Mouse (Mus musculus) MEL (cell line): ENCODE measurements around the gene Rhcg. TPM values are rescaled to one million over a fixed set of nuclear protein-coding genes. Genes with fewer than 3 reads are reported as not detected.

Experiments
- DNase-seq: peaks from one replicate; pipeline ENCODE4 v3.0.0; 2011; ENCODE audit warnings: low read depth, low spot score
- H3K27ac ChIP-seq: 2 replicates; pipeline ENCODE4 v1.5.1; 2012; ENCODE audit warnings: low read depth, mild to moderate bottlenecking, control low read depth, low read length, moderate library complexity; ENCODE audit not compliant: control insufficient read depth
- H3K27me3 ChIP-seq, 2 experiments: fragments of 150-350 bp in 1 of 2; sonication (generic) in 1 of 2; 2 replicates each; pipeline ENCODE4 v1.6.1; 2012; ENCODE audit warnings: low read length in 2 of 2, mild to moderate bottlenecking in 2 of 2, improper control_type of control experiment in 1 of 2, moderate library complexity in 1 of 2; ENCODE audit not compliant: insufficient read depth in 2 of 2, control insufficient read depth in 1 of 2
- H3K36me3 ChIP-seq, 2 experiments: 2 replicates each; pipeline ENCODE4 v1.6.1; 2012 to 2014; ENCODE audit warnings: low read length in 2 of 2, improper control_type of control experiment in 1 of 2, inconsistent platforms in 1 of 2, mild to moderate bottlenecking in 1 of 2; ENCODE audit not compliant: insufficient read depth in 2 of 2, control insufficient read depth in 1 of 2
- H3K4me1 ChIP-seq, 2 experiments: fragments of 150-350 bp in 1 of 2; sonication (generic) in 1 of 2; 2 replicates each; pipeline ENCODE4 v1.6.1; 2012; ENCODE audit warnings: low read length in 2 of 2, improper control_type of control experiment in 1 of 2, mild to moderate bottlenecking in 1 of 2; ENCODE audit not compliant: insufficient read depth in 2 of 2, control insufficient read depth in 1 of 2
- H3K4me3 ChIP-seq, 2 experiments: fragments of 150-350 bp in 1 of 2; sonication (generic) in 1 of 2; 2 replicates each; pipeline ENCODE4 v1.5.1; 2012; ENCODE audit warnings: low read depth in 2 of 2, low read length in 2 of 2, mild to moderate bottlenecking in 2 of 2, moderate library complexity in 2 of 2, control low read depth in 1 of 2, improper control_type of control experiment in 1 of 2; ENCODE audit not compliant: control insufficient read depth in 1 of 2, insufficient read depth in 1 of 2
- H3K79me2 ChIP-seq: 2 replicates; pipeline ENCODE4 v1.6.1; 2012; ENCODE audit warnings: mild to moderate bottlenecking, low read length, moderate library complexity; ENCODE audit not compliant: control insufficient read depth, poor library complexity, insufficient read depth
- H3K9ac ChIP-seq: 2 replicates; pipeline ENCODE4 v1.6.1; 2012; ENCODE audit warnings: low read depth, mild to moderate bottlenecking, control low read depth, low read length, moderate library complexity; ENCODE audit not compliant: control insufficient read depth, poor library complexity, severe bottlenecking
- H3K9me3 ChIP-seq: fragments of 150-350 bp; sonication (generic); replicated peaks from 2 replicates; pipeline ENCODE4 v1.6.1; 2012; ENCODE audit warnings: mild to moderate bottlenecking, low read length, improper control_type of control experiment, moderate library complexity; ENCODE audit not compliant: insufficient read depth
- CHD2 ChIP-seq: IDR thresholded peaks from 2 replicates; pipeline ENCODE4 v1.6.1; 2011; ENCODE audit warnings: low read length, improper control_type of control experiment
- CTCF ChIP-seq, 3 experiments: IDR thresholded peaks in 2 of 3; conservative IDR thresholded peaks in 1 of 3; 2 replicates each; pipeline ENCODE4 v1.5.1; 2011 to 2012; ENCODE audit warnings: low read length in 3 of 3, low read depth in 2 of 3, mild to moderate bottlenecking in 2 of 3, improper control_type of control experiment in 1 of 3, inconsistent platforms in 1 of 3, mixed read lengths in 1 of 3, moderate library complexity in 1 of 3; ENCODE audit not compliant: control insufficient read depth in 1 of 3, insufficient read depth in 1 of 3, poor library complexity in 1 of 3, severe bottlenecking in 1 of 3
- ELF1 ChIP-seq: IDR thresholded peaks from 2 replicates; pipeline ENCODE4 v1.6.1; 2014; ENCODE audit warnings: low read depth, mild to moderate bottlenecking, inconsistent platforms, low read length, improper control_type of control experiment, moderate library complexity
- EP300 ChIP-seq, 2 experiments: IDR thresholded peaks; 2 replicates each; pipeline ENCODE4 v1.6.1; 2011; ENCODE audit warnings: improper control_type of control experiment in 2 of 2, low read length in 2 of 2, low read depth in 1 of 2, mild to moderate bottlenecking in 1 of 2
- ETS1 ChIP-seq: IDR thresholded peaks from 2 replicates; pipeline ENCODE4 v1.6.1; 2012; ENCODE audit warnings: low read depth, mild to moderate bottlenecking, inconsistent platforms, low read length, improper control_type of control experiment, moderate library complexity
- GABPA ChIP-seq: IDR thresholded peaks from 2 replicates; pipeline ENCODE4 v1.6.1; 2012; ENCODE audit warnings: low read depth, mild to moderate bottlenecking, inconsistent platforms, low read length, improper control_type of control experiment, moderate library complexity
- GATA1 ChIP-seq: IDR thresholded peaks from 2 replicates; pipeline ENCODE4 v1.6.1; 2011; ENCODE audit warnings: low read depth, low read length, improper control_type of control experiment
- HCFC1 ChIP-seq: IDR thresholded peaks from 2 replicates; pipeline ENCODE4 v1.6.1; 2012; ENCODE audit warnings: low read depth, mild to moderate bottlenecking, inconsistent platforms, low read length, improper control_type of control experiment, moderate library complexity
- JUND ChIP-seq: IDR thresholded peaks from 2 replicates; pipeline ENCODE4 v1.6.1; 2011; ENCODE audit warnings: low read depth, mild to moderate bottlenecking, improper control_type of control experiment, low read length
- KAT2A ChIP-seq: conservative IDR thresholded peaks from 2 replicates; pipeline ENCODE4 v1.6.1; 2012; ENCODE audit warnings: low read depth, low read length, improper control_type of control experiment, inconsistent platforms
- MAFK ChIP-seq: IDR thresholded peaks from 2 replicates; pipeline ENCODE4 v1.6.1; 2011; ENCODE audit warnings: low read depth, mild to moderate bottlenecking, low read length, improper control_type of control experiment, borderline replicate concordance
- MAX ChIP-seq: IDR thresholded peaks from 2 replicates; pipeline ENCODE4 v1.6.1; 2011; ENCODE audit warnings: low read length, improper control_type of control experiment
- MAZ ChIP-seq: IDR thresholded peaks from 2 replicates; pipeline ENCODE4 v1.6.1; 2012; ENCODE audit warnings: low read depth, mild to moderate bottlenecking, inconsistent platforms, low read length, improper control_type of control experiment
- MYC ChIP-seq: IDR thresholded peaks from 2 replicates; pipeline ENCODE4 v1.6.1; 2011; ENCODE audit warnings: low read depth, mild to moderate bottlenecking, low read length, improper control_type of control experiment, moderate library complexity
- NELFE ChIP-seq: IDR thresholded peaks from 2 replicates; pipeline ENCODE4 v1.6.1; 2011; ENCODE audit warnings: low read depth, low read length, improper control_type of control experiment
- NRF1 ChIP-seq: IDR thresholded peaks from 2 replicates; pipeline ENCODE4 v1.6.1; 2014; ENCODE audit warnings: low read depth, mild to moderate bottlenecking, inconsistent platforms, low read length, improper control_type of control experiment, moderate library complexity; ENCODE audit not compliant: poor library complexity, insufficient read depth, severe bottlenecking
- POLR2A ChIP-seq, 2 experiments: IDR thresholded peaks; 2 replicates each; pipeline ENCODE4 v1.6.1; 2011 to 2012; ENCODE audit warnings: low read length in 2 of 2, mild to moderate bottlenecking in 2 of 2, control low read depth in 1 of 2, improper control_type of control experiment in 1 of 2, low read depth in 1 of 2, moderate library complexity in 1 of 2; ENCODE audit not compliant: control insufficient read depth in 1 of 2, insufficient read depth in 1 of 2, poor library complexity in 1 of 2
- POLR2AphosphoS2 ChIP-seq: IDR thresholded peaks from 2 replicates; pipeline ENCODE4 v1.6.1; 2011; ENCODE audit warnings: low read length, improper control_type of control experiment
- POLR2AphosphoS5 ChIP-seq: IDR thresholded peaks from 2 replicates; pipeline ENCODE4 v1.6.1; 2012; ENCODE audit warnings: low read depth, borderline replicate concordance, mild to moderate bottlenecking, inconsistent platforms, low read length, moderate library complexity, mixed read lengths
- RAD21 ChIP-seq: IDR thresholded peaks from 2 replicates; pipeline ENCODE4 v1.6.1; 2011; ENCODE audit warnings: mild to moderate bottlenecking, low read depth, low read length, improper control_type of control experiment
- RCOR1 ChIP-seq: IDR thresholded peaks from 2 replicates; pipeline ENCODE4 v1.6.1; 2012; ENCODE audit warnings: low read depth, mild to moderate bottlenecking, inconsistent platforms, low read length, improper control_type of control experiment
- SIN3A ChIP-seq: IDR thresholded peaks from 2 replicates; pipeline ENCODE4 v1.6.1; 2012; ENCODE audit warnings: low read length, improper control_type of control experiment, inconsistent platforms
- SMC3 ChIP-seq: IDR thresholded peaks from 2 replicates; pipeline ENCODE4 v1.6.1; 2011; ENCODE audit warnings: low read depth, low read length, improper control_type of control experiment
- TAL1 ChIP-seq: IDR thresholded peaks from 2 replicates; pipeline ENCODE4 v1.6.1; 2012; ENCODE audit warnings: mild to moderate bottlenecking, inconsistent platforms, low read length, moderate library complexity, mixed read lengths
- TCF12 ChIP-seq: IDR thresholded peaks from 2 replicates; pipeline ENCODE4 v1.6.1; 2014; ENCODE audit warnings: low read depth, mild to moderate bottlenecking, inconsistent platforms, low read length, improper control_type of control experiment, moderate library complexity
- ZC3H11A ChIP-seq: IDR thresholded peaks from 2 replicates; pipeline ENCODE4 v1.6.1; 2012; ENCODE audit warnings: low read depth, mild to moderate bottlenecking, inconsistent platforms, low read length, improper control_type of control experiment
- ZNF384 ChIP-seq: IDR thresholded peaks from 2 replicates; pipeline ENCODE4 v1.6.1; 2012; ENCODE audit warnings: low read depth, mild to moderate bottlenecking, inconsistent platforms, low read length, improper control_type of control experiment
- polyA plus RNA-seq, 2 experiments: library from polyadenylated mRNA; stranded (reverse) in 1 of 2; unstranded in 1 of 2; fragments of >175 nt in 1 of 2; fragments of >200 nt in 1 of 2; gene quantifications; 2 replicates each; pipeline versions ENCODE4 v1.2.1 to v1.2.4; 2012; ENCODE audit warnings: low replicate concordance in 2 of 2, low read depth in 1 of 2; ENCODE audit not compliant: insufficient read length in 2 of 2, insufficient read depth in 1 of 2, missing spikeins in 1 of 2
- total RNA-seq: library from RNA; depleted of rRNA; stranded (reverse); fragments of 300-350 nt; gene quantifications from 2 replicates; pipeline ENCODE4 v1.2.3, GENCODE M21; 2012

Gene Rhcg
- total and polyA plus RNA-seq, 3 experiments: not detected

- peak; percentile 66 for TF ChIP-seq RAD21
- TF ChIP-seq RCOR1: no peak
- no peak for TF ChIP-seq ETS1
- TF ChIP-seq CTCF (IDR thresholded peaks at IDR 0.05 in 2 of 3, conservative IDR thresholded peaks at IDR 0.05 in 1 of 3; ENCODE audit: control insufficient read depth in 1 of 3, insufficient read depth in 1 of 3, low read depth in 2 of 3, low read length in 3 of 3, poor library complexity in 1 of 3, severe bottlenecking in 1 of 3): peak; percentile 83 to 99 (median 99)
- TF ChIP-seq NRF1: no peak
- TF ChIP-seq ELF1: no peak
- no peak for TF ChIP-seq TAL1
- TF ChIP-seq ZC3H11A: peak; percentile 34
- peak; percentile 90 for TF ChIP-seq SMC3
- no peak for TF ChIP-seq KAT2A
- no peak for TF ChIP-seq ZNF384
- no peak for TF ChIP-seq MAZ
- no peak for TF ChIP-seq TCF12
- no peak for TF ChIP-seq POLR2A (IDR thresholded peaks at IDR 0.05; ENCODE audit: control insufficient read depth in 1 of 2, insufficient read depth in 1 of 2, low read depth in 1 of 2, low read length in 2 of 2, poor library complexity in 1 of 2)
- TF ChIP-seq HCFC1: no peak
- TF ChIP-seq NELFE: no peak
- TF ChIP-seq POLR2AphosphoS2: no peak
- no peak for TF ChIP-seq MAX
- TF ChIP-seq POLR2AphosphoS5: no peak
- Histone ChIP-seq H3K27me3 (peaks cover 2 to 3% of the 10 kb centered on the region in 2 experiments; a peak in 2 of 4 replicates), H3K36me3 (no peaks in the 10 kb centered on the region), H3K4me3 (no peak overlapping the region), H3K9ac (no peak overlapping the region), H3K27ac (no peak overlapping the region), H3K79me2 (no peaks in the 10 kb centered on the region), H3K4me1 (no peaks in the 10 kb centered on the region), H3K9me3 (no peaks in the 10 kb centered on the region)
- peak; percentile 76 for DNase-seq
Measured at GRCm38 (mm10) chr7:79547092-79547491, 70.4 kb downstream of the Rhcg start.

- H3K27me3 ChIP-seq: peaks cover 2 to 6% of the 10 kb centered on the region in 2 experiments
- no peak overlapping the region for H3K9ac ChIP-seq
- no peaks in the 10 kb centered on the region for H3K4me1 ChIP-seq
- H3K36me3 ChIP-seq: no peaks in the 10 kb centered on the region
- DNase-seq: no peak
- no peaks in the 10 kb centered on the region for H3K79me2 ChIP-seq
- no peaks in the 10 kb centered on the region for H3K9me3 ChIP-seq
- no peak overlapping the region for H3K27ac ChIP-seq
- TF ChIP-seq EP300 (IDR thresholded peaks at IDR 0.05; ENCODE audit: low read depth in 1 of 2, low read length in 2 of 2) (no peak), POLR2A (IDR thresholded peaks at IDR 0.05; ENCODE audit: control insufficient read depth in 1 of 2, insufficient read depth in 1 of 2, low read depth in 1 of 2, low read length in 2 of 2, poor library complexity in 1 of 2) (no peak), POLR2AphosphoS5 (no peak), SIN3A (no peak), JUND (no peak), MAFK (no peak), MYC (no peak), GABPA (no peak), GATA1 (no peak), MAZ (no peak), CHD2 (no peak)
- TF ChIP-seq, all 39 proteins: peak for 0
- no peak overlapping the region for H3K4me3 ChIP-seq
Measured at GRCm38 (mm10) chr7:79545066-79545400, 72.4 kb downstream of the Rhcg start.
